Mouse (Mus musculus) thymus, adult 2 months (tissue): ENCODE measurements around the gene Fcrl6.

Source experiments
- CTCF ChIP-seq: fragments of 200-500 bp; IDR thresholded peaks from 2 replicates; pipeline ENCODE4 v1.5.1; 2012; ENCODE audit warnings: mild to moderate bottlenecking, control low read depth, low read length, moderate library complexity, borderline replicate concordance; ENCODE audit not compliant: control insufficient read depth, poor library complexity, insufficient read depth; ENCODE audit errors: extremely low read depth
- POLR2A ChIP-seq: fragments of 200-500 bp; IDR thresholded peaks from 2 replicates; pipeline ENCODE4 v1.6.1; 2012; ENCODE audit warnings: mild to moderate bottlenecking, low read length, control low read depth, moderate library complexity; ENCODE audit not compliant: control insufficient read depth, poor library complexity, insufficient read depth; ENCODE audit errors: extremely low read depth

DNA sequence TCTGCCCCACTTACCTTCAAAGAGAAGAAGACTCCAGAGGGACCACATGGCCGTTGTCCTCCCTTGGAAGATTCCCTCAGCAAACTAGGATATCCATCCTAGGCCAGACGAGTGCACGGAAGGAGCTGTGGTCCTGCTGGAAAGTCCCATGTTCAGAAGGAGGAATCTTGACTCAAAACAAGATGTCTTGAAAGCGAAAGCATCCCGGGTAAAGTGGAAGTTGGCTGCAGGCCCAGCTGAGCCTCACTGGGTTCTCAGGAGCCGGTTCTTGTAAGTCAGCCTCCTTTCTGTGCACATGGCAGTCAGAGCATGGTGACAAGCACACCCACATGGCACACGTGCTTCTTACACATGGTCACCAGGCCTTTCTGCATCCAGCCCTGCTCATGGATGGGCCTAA, 12.0 kb downstream of the Fcrl6 start, which contains the start of gene Slamf8:
- TF ChIP-seq CTCF (no peak), POLR2A (no peak)
